Mouse (Mus musculus): ENCODE measurements around the gene Sema4d.

GRCm38 (mm10) chr13:51833611-51834010, 40.1 kb upstream of the Sema4d start:
- no peak for TF ChIP-seq CTCF (IDR thresholded peaks at IDR 0.05; ENCODE audit: low read depth)
- no peak for TF ChIP-seq EP300 (IDR thresholded peaks at IDR 0.05; ENCODE audit: low read depth)

Measured in liver, postnatal 0 days (tissue).